Mouse (Mus musculus) kidney, postnatal 36 days (tissue): ENCODE results near the gene Flt1.
"Not testable (repeated sequence)": the region's sequence is repeated elsewhere in the genome, so short reads cannot be mapped to it uniquely, and the experiment has no call there.

Experiments used
- DNase-seq, 2 experiments: peaks; one replicate each; pipeline ENCODE4 v3.0.0; 2021 to 2022; ENCODE audit warnings: mixed read lengths in 2 of 2

Gene Flt1

DNA sequence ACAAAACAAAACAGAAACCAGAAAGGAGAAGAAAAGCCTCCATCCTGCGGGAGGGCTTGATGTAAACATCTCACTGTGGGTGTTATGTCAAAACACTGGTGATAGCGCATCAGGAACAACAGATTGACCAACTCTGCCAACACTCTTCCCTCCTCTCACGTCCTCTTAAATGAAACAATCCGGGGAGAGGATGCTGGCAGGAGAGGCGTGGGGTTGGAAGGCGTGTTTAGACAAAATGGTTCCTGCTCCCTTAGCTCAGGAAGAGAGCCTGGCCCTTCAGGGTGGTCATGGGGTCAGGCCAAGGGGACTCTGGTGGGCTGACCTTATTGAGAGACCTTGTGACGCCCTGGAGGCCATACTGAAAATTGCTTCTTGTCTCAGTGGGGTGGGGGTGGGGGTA, 65.9 kb downstream of the Flt1 start:
- DNase-seq: no peak

GRCm38 (mm10) chr5:147657882-147658855, 67.6 kb downstream of the Flt1 start:
- DNase-seq: peak; percentile 66 to 80

DNA sequence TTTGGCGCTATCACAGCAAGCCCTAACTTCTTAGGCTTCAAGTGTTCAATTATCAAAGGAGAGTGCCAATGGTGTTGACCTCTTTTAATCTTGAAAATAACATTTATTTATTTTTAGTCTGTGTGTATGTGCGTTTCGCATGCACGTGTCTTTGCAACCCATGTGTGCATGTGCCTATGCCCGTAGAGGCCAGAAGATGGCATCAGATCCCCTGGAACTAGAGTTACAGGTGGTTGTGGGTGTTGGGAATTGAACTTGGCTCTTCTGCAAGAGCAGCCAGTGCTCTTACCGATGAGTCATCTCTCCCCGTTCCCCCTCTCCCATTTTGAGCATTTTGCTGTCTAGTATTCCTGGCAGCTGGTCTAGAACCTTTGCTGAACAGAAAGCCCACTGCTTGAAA, 70.0 kb downstream of the Flt1 start:
- no peak for DNase-seq

- no peak for DNase-seq
These were observed 74.6 kb downstream of the Flt1 start for GRCm38 (mm10) chr5:147651233-147651632.

DNA sequence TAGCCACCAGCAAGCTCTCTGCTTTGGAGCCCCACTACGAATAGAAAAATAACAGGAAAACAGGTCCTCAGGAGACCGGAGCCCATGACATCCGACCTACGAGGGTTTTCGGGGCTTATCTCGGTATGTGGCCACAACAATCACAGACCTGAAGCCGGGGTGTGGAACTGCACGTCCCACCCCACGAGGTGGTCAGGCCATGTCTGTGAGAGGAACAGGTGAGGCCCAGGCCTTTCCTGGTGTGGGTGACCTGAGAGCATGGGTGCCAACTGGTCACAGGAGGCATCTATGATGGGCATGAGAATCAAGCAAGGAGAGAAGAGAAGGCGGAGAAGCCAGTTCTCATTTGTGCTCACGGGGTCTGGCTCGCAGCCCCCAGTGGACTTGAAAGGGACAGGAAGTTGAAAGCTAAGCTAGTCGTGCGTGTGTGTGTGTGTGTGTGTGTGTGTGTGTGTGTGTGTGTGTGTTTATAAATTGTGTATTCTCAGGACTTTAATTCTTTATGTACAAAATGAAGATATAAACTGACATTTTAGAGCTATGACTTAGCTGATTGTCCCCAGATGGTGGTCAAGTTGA, 79.4 kb downstream of the Flt1 start:
- peak in 1 of 2 experiments; percentile 36 for DNase-seq

DNA sequence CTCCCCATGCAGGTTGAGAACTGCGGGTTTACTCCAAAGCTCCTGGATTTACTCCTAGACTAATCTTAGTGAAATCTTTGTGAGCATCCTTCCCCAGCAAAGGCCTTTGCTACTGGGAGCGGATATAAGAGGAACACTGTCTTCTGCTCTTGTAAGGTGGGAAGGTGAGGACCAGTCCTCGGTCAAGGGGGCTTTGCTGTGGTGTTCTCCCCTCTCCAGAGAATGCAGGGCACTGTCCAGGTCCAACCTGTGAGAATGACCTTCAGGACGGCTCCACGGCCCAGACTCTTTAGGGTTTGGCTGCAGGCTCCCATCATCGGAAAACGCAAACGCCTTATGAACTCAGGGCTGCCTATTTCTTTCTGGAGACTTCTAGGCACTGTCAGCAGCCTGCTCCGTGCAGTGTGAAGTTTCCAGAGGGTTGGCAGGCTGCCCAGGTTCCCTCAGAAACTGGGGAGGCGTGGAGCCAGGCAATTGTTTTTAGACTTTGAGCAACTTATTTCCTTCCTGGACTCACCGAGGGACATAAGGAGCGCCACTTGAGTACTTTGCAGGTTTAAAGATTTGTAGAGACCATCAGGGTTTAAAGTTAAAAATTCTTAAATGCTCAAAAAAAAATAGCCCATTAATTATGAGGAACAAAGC, 80.7 kb downstream of the Flt1 start:
- peak; percentile 92 to 94 for DNase-seq

- peak; percentile 40 to 45 for DNase-seq
These were observed 84.4 kb downstream of the Flt1 start for GRCm38 (mm10) chr5:147641452-147641851.

- DNase-seq: no peak
These were observed 85.9 kb downstream of the Flt1 start for GRCm38 (mm10) chr5:147639940-147640339.

DNA sequence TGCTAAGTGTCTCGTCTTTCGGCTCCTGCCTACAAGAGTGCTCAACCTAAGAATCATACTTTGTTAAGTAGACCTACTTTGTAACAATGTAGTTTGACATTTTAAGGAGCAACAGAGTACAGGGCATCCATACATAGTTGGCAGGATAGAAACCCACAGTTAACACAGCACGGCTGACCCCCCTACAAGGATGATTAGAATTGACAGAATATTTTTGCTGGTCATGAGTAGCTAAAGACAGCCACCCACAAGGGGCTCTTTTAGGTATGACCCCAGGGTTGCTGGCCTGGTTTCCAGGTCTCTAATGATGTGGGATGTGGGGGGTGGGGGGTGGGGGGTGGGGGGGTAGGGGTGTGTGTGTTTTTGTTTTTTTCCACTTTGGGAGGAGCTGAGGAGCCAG, 89.1 kb downstream of the Flt1 start:
- no peak for DNase-seq

DNA sequence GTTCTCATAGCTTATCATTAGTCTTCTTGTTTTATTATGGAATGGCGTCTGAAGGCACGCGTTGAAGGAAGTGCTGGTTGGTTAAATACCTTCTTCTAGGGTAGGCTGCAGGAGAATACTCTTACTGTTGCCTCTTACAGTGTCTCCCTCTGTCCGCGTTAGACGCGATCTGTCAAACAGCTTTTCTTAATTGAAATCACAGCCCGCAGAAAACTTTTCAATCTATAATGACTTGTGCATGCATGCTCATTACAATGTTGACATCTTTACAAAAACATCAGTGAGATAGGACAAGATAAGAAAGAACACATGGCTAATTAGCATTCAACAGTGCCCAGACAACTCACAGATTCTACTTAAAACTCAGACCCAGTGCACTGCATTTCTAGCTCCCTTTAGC, 89.9 kb downstream of the Flt1 start:
- DNase-seq: no peak

- no peak for DNase-seq
These were observed 91.8 kb downstream of the Flt1 start for GRCm38 (mm10) chr5:147634016-147634415.

DNA sequence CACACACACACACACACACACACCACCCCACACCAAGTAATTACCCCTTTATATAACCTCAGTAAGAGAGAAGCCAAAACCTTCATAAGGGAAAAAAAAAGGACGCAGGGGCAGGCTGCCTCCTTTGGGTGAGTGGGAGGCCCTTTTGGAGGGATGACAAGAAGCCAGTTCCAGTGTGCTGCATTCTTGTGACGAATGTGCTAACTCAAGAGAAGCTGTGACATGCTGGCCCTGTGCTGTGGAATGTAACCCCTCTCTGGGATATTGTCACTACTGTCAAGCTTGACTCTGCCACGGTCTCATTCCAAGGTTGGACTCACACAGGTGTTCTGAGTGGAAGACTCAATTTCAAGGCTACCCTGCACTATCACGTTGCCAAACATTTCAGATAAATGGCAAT, 93.1 kb downstream of the Flt1 start:
- no peak for DNase-seq

DNA sequence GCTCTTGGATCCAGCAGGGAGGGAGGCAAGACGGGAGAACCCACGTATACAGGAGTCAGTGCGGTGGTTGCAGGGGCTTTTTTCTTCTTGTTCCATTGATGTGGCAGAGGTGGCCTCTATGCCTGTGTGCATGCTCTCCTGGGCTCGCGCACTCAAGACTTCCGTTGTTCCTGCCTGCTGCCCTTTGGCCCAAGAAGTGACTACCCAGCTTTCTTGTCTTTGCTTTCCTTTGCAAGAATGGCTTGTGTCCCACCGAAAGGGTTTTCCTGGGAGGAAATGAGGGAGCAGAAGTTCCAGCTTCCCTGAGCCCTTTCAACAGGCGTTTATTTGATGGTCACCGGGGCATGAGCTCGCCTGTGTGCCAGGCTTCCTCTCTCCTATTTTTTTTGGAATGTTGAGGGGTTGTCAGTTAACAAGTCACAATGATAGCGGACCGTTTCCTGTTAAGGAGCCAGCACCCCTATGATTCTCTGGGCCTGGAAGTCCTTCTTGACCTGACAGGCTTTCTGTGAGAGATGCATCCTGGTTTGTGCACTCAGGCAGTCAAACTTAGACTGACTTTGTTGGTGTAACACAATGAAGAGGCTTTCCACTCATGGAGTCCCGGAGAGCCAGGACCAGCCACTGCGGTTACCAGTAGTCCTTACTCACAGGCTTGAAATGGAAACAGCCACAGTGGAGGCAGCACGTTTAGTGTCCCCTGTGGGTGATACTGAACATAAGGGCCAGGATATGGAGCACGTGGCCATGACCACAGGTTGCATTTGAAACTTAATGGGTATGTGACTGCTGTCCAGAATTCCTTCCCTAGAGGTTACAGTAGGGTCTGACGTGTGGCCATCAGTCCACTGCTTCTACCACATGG, 95.2 kb downstream of the Flt1 start:
- peak; percentile 52 to 59 for DNase-seq

DNA sequence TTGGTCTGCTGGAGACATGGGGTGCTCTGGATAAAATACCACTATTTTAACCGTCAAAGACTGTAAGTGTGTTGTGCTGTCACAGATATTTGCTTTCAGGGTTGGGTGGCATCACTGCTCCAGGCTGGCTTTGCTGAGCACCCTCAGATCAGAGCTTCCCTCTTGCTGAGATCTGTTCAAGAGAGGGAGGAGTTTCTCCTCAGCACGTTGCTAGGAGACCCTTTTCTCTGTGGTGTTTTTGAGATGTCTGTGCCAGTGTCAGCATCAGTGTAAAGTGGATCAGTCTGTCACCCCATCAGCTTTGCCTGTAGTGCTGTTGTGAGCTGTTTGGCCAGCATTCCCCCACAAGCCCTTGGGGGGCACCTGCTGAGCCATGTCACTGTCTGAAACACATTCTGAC, 98.9 kb downstream of the Flt1 start:
- DNase-seq: no peak

GRCm38 (mm10) chr5:147623747-147624146, 102.1 kb downstream of the Flt1 start:
- no peak for DNase-seq

DNA sequence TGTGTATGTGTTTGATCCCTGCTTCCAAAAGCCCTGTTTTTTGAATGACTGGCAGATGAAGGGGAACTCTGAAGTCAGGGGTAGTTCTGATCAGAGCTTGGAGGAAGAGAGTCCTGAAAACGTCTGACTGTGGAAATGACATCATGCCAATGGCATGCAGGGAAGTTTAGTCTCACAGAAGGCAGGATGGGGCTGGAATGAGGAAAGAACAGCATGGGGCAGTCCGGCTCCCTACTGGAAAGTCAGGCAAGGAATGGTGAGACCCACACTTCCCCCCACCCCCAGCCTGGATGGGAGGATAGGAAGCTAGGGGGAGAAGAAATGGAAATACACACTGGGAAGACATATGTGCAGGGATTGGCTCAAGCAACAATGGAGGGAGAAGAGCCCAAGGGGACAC, 105.6 kb downstream of the Flt1 start:
- DNase-seq: peak; percentile 16 to 23

GRCm38 (mm10) chr5:147618243-147618642, 107.6 kb downstream of the Flt1 start:
- peak; percentile 50 to 61 for DNase-seq

DNA sequence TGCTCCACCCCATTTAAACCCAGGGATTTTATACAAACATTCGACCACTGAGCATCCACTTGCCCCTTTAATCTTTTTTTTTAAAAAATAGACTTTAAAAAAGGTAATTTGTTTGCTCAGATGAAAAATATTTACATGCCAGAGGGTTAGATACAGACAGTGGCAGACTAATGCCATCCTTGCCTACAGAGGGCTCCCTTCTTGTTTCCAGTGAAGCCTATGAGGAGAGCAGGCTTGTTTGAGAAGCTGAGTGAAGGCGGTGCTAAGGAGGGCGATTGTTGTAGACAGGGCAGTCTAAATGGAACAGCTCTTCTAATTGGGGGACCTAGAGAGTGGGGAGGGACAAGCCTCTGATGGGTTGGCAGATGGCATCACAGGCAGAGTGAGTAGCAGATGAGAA, 109.4 kb downstream of the Flt1 start:
- DNase-seq: no peak

- DNase-seq: peak in 1 of 2 experiments; percentile 18
These were observed 111.2 kb downstream of the Flt1 start for GRCm38 (mm10) chr5:147614659-147615058.

DNA sequence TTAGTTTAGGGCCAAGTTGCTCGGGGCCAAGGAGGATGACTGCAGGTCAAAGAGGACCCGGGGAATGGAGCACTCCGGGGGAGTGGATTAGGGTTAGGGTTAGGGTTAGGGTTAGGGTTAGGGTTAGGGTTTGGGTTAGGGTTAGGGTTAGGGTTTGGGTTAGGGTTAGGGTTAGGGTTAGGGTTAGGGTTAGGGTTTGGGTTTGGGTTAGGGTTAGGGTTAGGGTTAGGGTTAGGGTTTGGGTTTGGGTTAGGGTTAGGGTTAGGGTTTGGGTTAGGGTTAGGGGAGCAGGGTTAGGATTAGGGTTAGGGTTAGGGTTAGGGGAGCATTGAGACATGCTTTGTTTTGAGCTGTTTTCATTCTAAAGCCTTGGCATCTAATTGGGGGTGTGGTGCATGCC, 114.5 kb downstream of the Flt1 start:
- DNase-seq: not testable (repeated sequence)

DNA sequence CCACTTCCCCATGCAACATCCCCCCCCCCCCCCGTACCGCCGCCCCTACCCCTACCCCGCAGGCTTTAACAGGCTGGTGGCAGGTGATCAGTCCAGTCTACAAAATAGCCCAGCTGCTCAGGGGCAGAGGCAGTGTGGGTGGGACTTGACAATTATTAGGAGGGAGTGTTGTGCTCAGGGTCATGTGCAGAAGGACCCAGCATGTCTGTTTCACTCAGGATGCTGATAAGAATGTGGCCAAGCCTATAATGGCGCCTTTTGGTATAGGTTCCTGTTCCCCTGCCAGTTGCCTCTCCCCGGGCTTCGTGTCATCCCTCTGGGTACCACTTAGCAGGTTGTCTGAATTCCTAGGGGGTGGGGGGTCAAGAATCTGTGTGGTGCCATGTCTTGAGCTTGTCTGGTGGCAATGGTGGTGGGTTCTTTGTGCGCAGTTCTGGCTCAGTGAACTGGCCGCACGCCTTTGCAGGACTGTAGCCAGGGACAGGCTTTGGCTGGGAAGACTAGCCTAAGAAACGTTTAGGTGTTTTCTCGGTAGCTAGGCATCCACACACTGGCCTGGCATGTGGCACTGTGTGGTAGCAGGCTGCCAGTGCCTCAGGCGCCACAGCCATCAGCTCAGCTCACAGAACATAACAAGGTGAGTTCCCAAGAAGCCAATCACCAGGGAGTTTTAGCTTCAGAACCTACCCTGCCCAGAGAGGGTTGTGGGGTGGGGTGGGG, 118.4 kb downstream of the Flt1 start:
- peak; percentile 37 to 48 for DNase-seq

DNA sequence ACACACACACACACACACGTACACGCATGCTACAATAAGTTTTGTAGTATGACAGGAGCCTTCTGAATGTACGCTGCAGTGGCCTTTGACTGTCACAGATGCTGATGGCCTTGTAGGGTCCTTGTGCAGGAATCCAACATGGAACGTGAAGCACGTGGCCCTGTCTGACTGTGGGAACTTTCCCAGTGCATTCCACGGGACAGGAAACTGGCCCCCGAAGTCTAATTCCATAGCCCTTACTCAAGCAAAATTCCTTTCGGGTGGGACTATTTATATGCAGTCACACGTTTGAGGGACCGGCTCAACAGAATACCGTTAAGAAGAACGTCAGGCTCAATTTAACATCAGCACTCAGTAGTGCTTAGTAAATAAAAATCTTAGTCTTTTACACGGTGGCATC, 119.1 kb downstream of the Flt1 start:
- DNase-seq: peak in 1 of 2 experiments; percentile 18
